Mouse (Mus musculus): ENCODE data around the gene 9130409I23Rik. TPM values are rescaled to one million over a fixed set of nuclear protein-coding genes. Genes with fewer than 3 reads are reported as not detected.

Gene 9130409I23Rik
- polyA plus RNA-seq, 1 experiment from 2014 or later: not detected

DNA sequence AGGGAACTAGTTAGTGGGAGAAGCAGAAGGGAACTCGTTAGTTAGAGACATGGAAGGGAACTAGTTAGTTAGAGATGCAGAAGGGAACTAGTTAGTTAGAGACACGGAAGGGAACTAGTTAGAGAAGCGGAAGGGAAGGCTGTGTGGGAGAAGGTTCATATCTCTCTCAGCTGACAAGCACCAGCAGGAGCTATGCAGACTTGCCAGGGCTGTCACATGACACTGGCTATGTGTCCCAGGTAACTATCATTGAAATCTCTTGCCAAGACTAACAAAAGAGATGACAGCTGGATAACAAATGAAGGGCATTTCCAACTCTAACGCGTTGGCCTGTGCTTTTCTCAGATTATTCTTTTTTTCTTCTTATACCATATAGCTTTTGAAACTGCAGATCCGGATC lies 13.6 kb downstream of the 9130409I23Rik start:
- Histone ChIP-seq H3K4me3 (ENCODE audit: inconsistent target) (no peak overlapping the region), H3K27ac (no peak overlapping the region), H3K79me2 (ENCODE audit: inconsistent target) (no peaks in the 10 kb centered on the region), H3K36me3 (ENCODE audit: inconsistent target) (no peaks in the 10 kb centered on the region)
- WGBS (ENCODE audit: missing documents): 87% methylated on average over 6 of the region's 6 CpGs

- Histone ChIP-seq H3K36me3 (ENCODE audit: inconsistent target) (no peaks in the 10 kb centered on the region), H3K4me3 (ENCODE audit: inconsistent target) (no peak overlapping the region), H3K27ac (no peak overlapping the region), H3K79me2 (ENCODE audit: inconsistent target) (no peaks in the 10 kb centered on the region)
- WGBS (ENCODE audit: missing documents): 89% methylated on average over 1 of the region's 1 CpGs
Observed at GRCm38 (mm10) chr1:181068344-181068743, 17.3 kb downstream of the 9130409I23Rik start.

DNA sequence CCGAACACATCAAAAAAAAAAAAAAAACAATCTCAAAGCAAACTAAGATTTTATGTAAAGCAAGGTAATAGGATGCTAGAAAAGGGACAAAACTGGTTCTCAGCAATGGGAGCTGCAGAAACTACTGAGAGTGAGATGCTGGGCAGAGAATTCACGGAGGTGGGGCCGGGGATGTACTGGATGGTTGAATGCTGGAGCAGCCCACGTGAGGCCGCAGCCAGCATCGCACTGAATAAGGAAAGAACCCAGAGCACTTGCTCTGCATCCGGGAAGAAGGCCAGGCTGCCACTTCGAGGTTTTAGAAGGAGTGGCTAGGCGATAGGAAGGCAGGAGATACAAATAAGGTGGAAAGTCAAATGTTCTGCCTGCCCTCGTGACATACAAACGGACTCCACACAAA lies 18.6 kb downstream of the 9130409I23Rik start:
- no peak overlapping the region for H3K4me3 ChIP-seq (ENCODE audit: inconsistent target)
- no peak overlapping the region for H3K27ac ChIP-seq
- no peaks in the 10 kb centered on the region for H3K79me2 ChIP-seq (ENCODE audit: inconsistent target)
- 75% methylated on average over 10 of the region's 11 CpGs for WGBS (ENCODE audit: missing documents)
- H3K36me3 ChIP-seq (ENCODE audit: inconsistent target): no peaks in the 10 kb centered on the region

- Histone ChIP-seq H3K36me3 (ENCODE audit: inconsistent target) (no peaks in the 10 kb centered on the region), H3K4me3 (ENCODE audit: inconsistent target) (no peak overlapping the region), H3K27ac (no peak overlapping the region), H3K79me2 (ENCODE audit: inconsistent target) (no peaks in the 10 kb centered on the region)
- 45% methylated on average over 5 of the region's 5 CpGs for WGBS (ENCODE audit: missing documents)
Observed at GRCm38 (mm10) chr1:181073075-181073474, 22.0 kb downstream of the 9130409I23Rik start.

GRCm38 (mm10) chr1:181084021-181084420 lies 33.0 kb downstream of the 9130409I23Rik start:
- no peaks in the 10 kb centered on the region for H3K79me2 ChIP-seq (ENCODE audit: inconsistent target)
- WGBS (ENCODE audit: missing documents): 49% methylated on average over 2 of the region's 2 CpGs

GRCm38 (mm10) chr1:181090048-181090447 lies 39.0 kb downstream of the 9130409I23Rik start:
- Histone ChIP-seq H3K36me3 (ENCODE audit: inconsistent target) (peaks cover 23% of the 10 kb centered on the region), H3K79me2 (ENCODE audit: inconsistent target) (no peaks in the 10 kb centered on the region), H3K4me3 (ENCODE audit: inconsistent target) (no peak overlapping the region), H3K27ac (no peak overlapping the region)
- WGBS (ENCODE audit: missing documents): 78% methylated on average over 10 of the region's 12 CpGs

More at GRCm38 (mm10) chr1:181084021-181084420, 33.0 kb downstream of the 9130409I23Rik start:
- H3K27ac ChIP-seq: no peak overlapping the region
- no peaks in the 10 kb centered on the region for H3K36me3 ChIP-seq (ENCODE audit: inconsistent target)
- H3K4me3 ChIP-seq (ENCODE audit: inconsistent target): no peak overlapping the region

Other genes with a start within 250 kb of the 9130409I23Rik start
- 677 to 1,075 TPM (median 721 TPM) in 3 replicates for gene H3f3a, start 237.3 kb upstream of the 9130409I23Rik start, polyA plus RNA-seq (2018)
- 14.4 to 20.0 TPM (median 18.7 TPM) in 3 replicates for gene Sde2, start 200.1 kb upstream of the 9130409I23Rik start, polyA plus RNA-seq (2018)
- not detected in 3 replicates for gene Lefty2, start 158.1 kb upstream of the 9130409I23Rik start, polyA plus RNA-seq (2018)
- 6.7 to 27.5 TPM (median 13.8 TPM) in 3 replicates for gene Pycr2, start 146.9 kb upstream of the 9130409I23Rik start, polyA plus RNA-seq (2018)
- gene Lefty1, start 116.2 kb upstream of the 9130409I23Rik start, polyA plus RNA-seq (2018): 0.14 to 1.1 TPM (median 0.87 TPM) in 3 replicates
- 15.0 to 21.6 TPM (median 19.5 TPM) in 3 replicates for gene Tmem63a, start 108.9 kb upstream of the 9130409I23Rik start, polyA plus RNA-seq (2018)
- gene Ephx1, start 30.3 kb upstream of the 9130409I23Rik start, polyA plus RNA-seq (2018): 12.5 to 64.5 TPM (median 39.5 TPM) in 3 replicates
- gene Nvl, start 93.0 kb downstream of the 9130409I23Rik start, polyA plus RNA-seq (2018): 7.3 to 14.3 TPM (median 11.7 TPM) in 3 replicates
- 28.7 to 86.8 TPM (median 46.5 TPM) in 3 replicates for gene Cnih4, start 93.5 kb downstream of the 9130409I23Rik start, polyA plus RNA-seq (2018)
- gene Wdr26, start 160.8 kb downstream of the 9130409I23Rik start, polyA plus RNA-seq (2018): 115 to 137 TPM (median 119 TPM) in 3 replicates

Data from macrophage (primary cell).